Mouse (Mus musculus): Measurements from ENCODE around the gene Poldip2.

Gene Poldip2

DNA sequence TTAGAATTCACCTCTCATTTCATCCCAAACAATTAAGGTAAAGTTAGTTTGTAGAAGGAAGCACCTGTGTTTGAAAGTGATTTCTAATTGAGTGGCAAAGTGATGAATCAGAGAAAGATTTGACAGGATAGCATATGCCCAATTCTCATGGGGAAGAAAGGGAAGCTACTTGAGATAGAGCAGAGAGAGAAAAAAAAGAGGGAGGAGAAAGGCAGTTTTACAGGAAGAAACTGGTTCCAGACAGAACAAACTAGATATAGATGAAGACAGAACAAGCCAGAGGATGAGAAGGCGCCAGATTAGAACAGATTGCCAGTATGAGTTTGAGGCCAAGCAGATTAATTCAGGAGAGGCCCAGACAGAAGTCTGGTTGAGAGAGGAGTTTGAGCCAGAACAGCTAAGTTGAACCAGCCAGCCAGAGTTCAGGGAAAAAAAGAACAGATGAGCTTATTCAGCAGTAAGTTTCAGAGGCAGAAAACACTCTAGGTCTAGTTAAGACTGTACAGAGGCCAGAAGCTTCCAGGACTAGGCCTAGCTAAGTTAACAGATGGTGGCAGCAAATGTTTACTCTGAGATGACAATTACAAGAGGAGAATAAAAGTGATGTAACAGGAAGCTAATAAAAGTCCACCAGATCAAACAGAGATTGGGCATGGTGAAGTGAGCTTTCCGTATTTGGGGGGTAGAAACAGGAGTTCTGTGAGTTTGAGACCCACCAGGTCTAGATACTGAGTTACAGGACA lies 35.9 kb downstream of the Poldip2 start:
- DNase-seq: no peak

GRCm38 (mm10) chr11:78549491-78549987 lies 37.5 kb downstream of the Poldip2 start:
- no peak for DNase-seq

DNA sequence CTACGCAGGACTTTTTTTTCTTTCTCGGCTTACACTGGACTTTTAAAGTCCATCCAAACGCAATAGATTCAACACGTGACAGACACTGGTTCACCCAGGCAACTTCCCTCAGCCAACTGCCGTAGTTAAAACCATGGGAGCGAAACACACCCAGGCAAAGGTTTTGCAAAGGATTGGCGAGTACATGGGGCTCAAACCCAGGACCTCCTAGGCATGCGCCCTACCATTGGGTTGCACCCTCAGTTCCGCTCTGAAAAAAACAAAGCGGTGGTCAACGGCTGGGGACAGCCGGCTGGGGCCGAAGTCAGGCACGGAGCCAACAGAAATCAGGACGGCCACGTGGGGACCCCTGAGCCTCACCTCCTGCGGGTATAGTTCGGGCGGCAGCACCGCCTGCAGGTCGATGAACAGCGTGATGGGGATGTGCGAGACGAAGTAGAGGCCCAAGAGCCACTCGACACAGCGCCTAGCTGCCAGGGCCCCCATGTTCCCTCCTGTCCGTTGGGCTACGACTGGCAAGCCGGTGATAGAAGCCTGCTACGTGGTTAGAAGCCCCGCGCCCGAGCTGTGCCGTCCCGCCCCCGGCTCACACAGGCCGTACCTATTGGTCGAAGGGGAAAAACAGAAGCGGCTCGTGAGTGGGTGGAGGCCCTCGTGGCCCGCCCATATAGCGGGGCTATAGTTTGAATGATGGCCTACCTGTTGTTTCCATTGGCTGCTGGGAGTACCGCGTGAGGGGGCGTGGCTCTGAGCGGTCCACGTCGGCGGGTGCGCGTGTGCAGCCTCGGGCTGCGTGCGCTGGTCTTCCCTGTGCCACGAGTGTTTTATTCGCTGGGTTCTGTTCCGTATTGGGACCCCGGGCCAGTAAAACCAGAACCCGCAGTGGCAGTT lies 38.4 kb downstream of the Poldip2 start, which contains the start of gene Tmem97:
Gene Tmem97 (minus strand): TSS at position 610 of the 891 bp plus-strand sequence.
- DNase-seq: peak; percentile 97

DNA sequence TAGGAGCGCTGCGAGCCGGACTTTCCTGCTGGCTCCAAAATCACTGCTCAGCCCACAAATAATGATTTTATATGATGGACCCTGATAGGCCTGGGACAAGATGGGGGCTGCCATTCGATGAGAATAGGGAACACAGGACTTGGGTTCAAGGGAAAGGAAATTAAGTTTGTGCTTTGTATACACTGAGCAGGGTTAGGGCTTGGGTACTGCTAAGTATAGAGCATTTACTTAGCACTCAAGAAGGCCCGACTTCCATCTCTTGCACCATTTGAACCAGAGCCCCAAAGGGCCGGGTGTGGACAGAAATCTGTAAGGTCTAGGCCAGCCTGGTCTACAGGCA lies 39.0 kb downstream of the Poldip2 start:
- DNase-seq: no peak

- DNase-seq: no peak
These were observed 43.6 kb downstream of the Poldip2 start for GRCm38 (mm10) chr11:78555623-78556022.

DNA sequence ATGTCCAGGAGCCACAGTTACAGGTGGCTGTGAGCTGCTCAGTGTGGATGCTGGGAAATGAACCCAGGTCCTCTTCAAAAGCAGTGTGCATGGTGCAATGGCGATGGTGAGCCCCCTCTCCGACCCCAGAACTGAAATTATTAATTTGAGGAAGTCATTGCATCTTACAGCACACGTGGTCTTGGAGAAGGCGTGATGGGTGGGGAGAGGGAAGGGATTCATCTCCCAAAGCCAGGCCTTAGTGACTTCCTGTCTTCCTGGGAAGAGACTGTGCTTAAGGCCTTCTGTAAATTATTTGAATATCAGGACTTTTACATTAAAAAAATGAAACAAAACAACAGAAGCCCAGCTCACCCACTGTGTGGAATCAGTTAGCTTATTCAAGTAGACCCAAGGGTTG lies 44.1 kb downstream of the Poldip2 start:
- no peak for DNase-seq

GRCm38 (mm10) chr11:78557241-78557640 lies 45.2 kb downstream of the Poldip2 start:
- peak; percentile 47 for DNase-seq

DNA sequence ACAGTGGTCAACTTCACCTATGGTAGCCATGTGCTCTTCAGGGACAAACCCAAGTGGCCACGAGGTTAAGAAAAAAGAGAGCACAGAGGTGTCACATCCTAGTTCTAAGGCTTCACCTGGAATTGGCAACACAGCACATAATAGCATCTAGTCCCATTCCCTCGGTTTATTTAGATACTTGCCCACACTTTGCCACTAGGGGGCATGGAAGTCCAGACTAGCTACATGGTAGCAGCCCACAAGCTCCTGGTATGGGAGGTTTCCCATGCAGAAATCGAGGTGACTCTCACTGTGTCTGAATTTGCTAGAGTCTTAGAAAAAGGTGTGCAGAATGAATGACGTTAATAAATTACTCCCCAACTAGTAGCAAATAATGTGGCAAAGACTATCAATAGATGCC lies 48.5 kb downstream of the Poldip2 start:
- peak; percentile 86 for DNase-seq

- DNase-seq: peak; percentile 74
These were observed 54.8 kb downstream of the Poldip2 start for GRCm38 (mm10) chr11:78566775-78567174.

GRCm38 (mm10) chr11:78567614-78568013 lies 55.6 kb downstream of the Poldip2 start:
- no peak for DNase-seq

DNA sequence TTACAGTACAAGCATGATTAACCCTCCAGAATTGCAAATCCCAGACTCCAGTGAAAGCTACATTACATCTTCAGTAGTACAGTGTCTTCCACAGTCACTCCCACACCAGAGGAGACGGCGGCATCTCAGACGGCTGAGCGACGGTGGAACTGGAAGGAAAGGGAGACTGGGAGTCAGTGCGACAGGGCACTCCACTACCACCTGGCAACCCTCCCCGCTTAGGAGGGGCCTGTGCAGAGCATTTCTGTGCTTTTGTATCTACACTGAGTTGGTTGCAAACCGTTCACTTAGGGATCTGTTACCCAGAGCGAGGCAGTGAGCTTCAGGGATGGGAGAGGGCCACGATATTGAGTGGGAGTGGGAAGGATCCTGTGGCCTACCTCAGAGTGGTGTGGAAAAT lies 56.8 kb downstream of the Poldip2 start:
- DNase-seq: no peak

DNA sequence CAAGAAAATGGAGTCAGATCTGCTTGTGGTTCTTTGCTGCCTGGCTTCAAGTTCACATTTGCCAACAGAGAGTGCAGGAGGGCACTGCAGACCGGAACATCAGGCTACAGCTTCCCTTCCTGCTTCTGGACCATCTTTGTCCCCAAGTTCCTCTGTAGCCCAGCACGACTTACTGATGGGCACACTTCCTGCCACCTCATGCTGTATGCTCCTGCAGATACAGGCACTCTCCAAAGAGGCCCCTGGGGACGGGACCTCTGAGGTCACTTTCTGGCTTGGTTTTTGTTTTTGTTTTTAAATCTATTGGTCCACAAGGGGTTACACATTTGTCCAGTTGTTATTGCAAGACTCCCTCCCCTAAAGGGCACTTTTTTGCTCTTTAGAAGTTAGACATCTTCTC lies 57.8 kb downstream of the Poldip2 start:
- DNase-seq: peak; percentile 45

DNA sequence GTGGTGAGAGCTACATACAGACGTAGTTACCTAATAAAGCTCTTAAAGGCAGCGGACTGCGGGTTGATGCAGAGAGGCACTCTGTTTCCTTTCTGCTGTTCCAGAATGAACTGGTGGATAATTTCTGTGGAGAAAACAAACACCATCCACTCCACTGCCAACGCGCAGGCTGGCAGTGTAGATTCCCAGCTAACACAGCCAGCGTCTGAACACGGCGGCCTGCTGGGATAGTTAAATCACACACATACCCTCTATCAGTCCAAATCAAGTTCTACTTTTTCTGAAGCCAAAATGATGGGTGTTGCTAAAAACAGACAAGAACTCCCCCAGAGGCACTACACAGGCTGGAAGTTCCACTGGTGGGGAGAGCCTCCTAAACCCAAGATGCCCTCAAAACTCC lies 59.4 kb downstream of the Poldip2 start:
- DNase-seq: no peak

- DNase-seq: no peak
These were observed 59.9 kb downstream of the Poldip2 start for GRCm38 (mm10) chr11:78571854-78572253.

All from kidney, postnatal 14 days (tissue).